Mouse (Mus musculus) forebrain, embryonic 10.5 days (tissue): ENCODE measurements around the gene Olfr12. TPM values are rescaled to one million over a fixed set of nuclear protein-coding genes. Genes with fewer than 3 reads are reported as not detected.

ENCODE experiments used
- DNase-seq: peaks from one replicate; pipeline ENCODE4 v3.0.0-alpha.2; 2017; ENCODE audit warnings: low spot score; ENCODE audit errors: extremely low spot score
- H3K27ac ChIP-seq: fragments of 300-500 bp; sonication (generic); 2 replicates; pipeline ENCODE4 v1.5.1; 2016; ENCODE audit warnings: mild to moderate bottlenecking
- H3K27me3 ChIP-seq: fragments of 300-500 bp; sonication (generic); 2 replicates; pipeline ENCODE4 v1.6.1; 2016; ENCODE audit warnings: mild to moderate bottlenecking; ENCODE audit not compliant: poor library complexity, severe bottlenecking
- H3K36me3 ChIP-seq: fragments of 300-500 bp; sonication (generic); replicated peaks from 2 replicates; pipeline ENCODE4 v1.6.1; 2016; ENCODE audit warnings: mild to moderate bottlenecking, moderate library complexity
- H3K4me1 ChIP-seq: fragments of 300-500 bp; sonication (generic); 2 replicates; pipeline ENCODE4 v1.6.1; 2016
- H3K4me3 ChIP-seq: fragments of 300-500 bp; sonication (generic); 2 replicates; pipeline ENCODE4 v1.5.1; 2016; ENCODE audit warnings: mild to moderate bottlenecking, moderate library complexity
- H3K9me3 ChIP-seq: fragments of 300-500 bp; sonication (generic); 2 replicates; pipeline ENCODE4 v1.6.1; 2016; ENCODE audit warnings: mild to moderate bottlenecking, moderate library complexity
- WGBS: fragments of 180-500 bp; shearing (Covaris S2); methylation state at CpG from one replicate; pipeline ENCODE4 v1.1.7; 2016; 5-methylcytosine and 5-hydroxymethylcytosine counted together
- polyA plus RNA-seq: library from polyadenylated mRNA; unstranded; fragments of >200 nt; fragmentation: Nextera tagmentation; extraction: Ambion mirVana; gene quantifications from 2 replicates; pipeline ENCODE4 v1.2.1, GENCODE M21; 2016

Gene Olfr12
- not detected in 2 replicates for polyA plus RNA-seq

- WGBS, result 70% methylated on average over 2 of the region's 2 CpGs
- Histone ChIP-seq H3K27me3 (no peaks in the 10 kb centered on the region), H3K27ac (no peak within 1 kb of the TSS), H3K4me1 (no peaks in the 10 kb centered on the region), H3K36me3 (no peaks in the 10 kb centered on the region), H3K4me3 (no peak within 1 kb of the TSS), H3K9me3 (no peaks in the 10 kb centered on the region)
- no peak for DNase-seq
Observed at GRCm38 (mm10) chr1:92617488-92617887, at the start of gene Olfr12. Gene Olfr12 (plus strand): TSS chr1:92617788.

GRCm38 (mm10) chr1:92571022-92571421 is 46.6 kb upstream of the Olfr12 start, which contains the start of gene Olfr1413:
Gene Olfr1413 (plus strand): TSS chr1:92571322.
- Histone ChIP-seq H3K36me3 (no peaks in the 10 kb centered on the region), H3K4me1 (no peaks in the 10 kb centered on the region), H3K27me3 (no peaks in the 10 kb centered on the region), H3K9me3 (no peaks in the 10 kb centered on the region), H3K4me3 (no peak within 1 kb of the TSS), H3K27ac (no peak within 1 kb of the TSS)
- WGBS, result 90% methylated on average over 3 of the region's 3 CpGs
- DNase-seq, result no peak

- Histone ChIP-seq H3K36me3 (no peaks in the 10 kb centered on the region), H3K27me3 (no peaks in the 10 kb centered on the region), H3K9me3 (no peaks in the 10 kb centered on the region), H3K4me1 (no peaks in the 10 kb centered on the region), H3K27ac (no peak within 1 kb of the TSS), H3K4me3 (no peak within 1 kb of the TSS)
- no peak for DNase-seq
- WGBS, result 89% methylated on average over 2 of the region's 2 CpGs
Observed at GRCm38 (mm10) chr1:92585479-92585878, 32.1 kb upstream of the Olfr12 start, which contains the start of gene Olfr1412. Gene Olfr1412 (plus strand): TSS chr1:92585779.

- Histone ChIP-seq H3K36me3 (no peaks in the 10 kb centered on the region), H3K27ac (no peak within 1 kb of the TSS), H3K4me1 (no peaks in the 10 kb centered on the region), H3K27me3 (no peaks in the 10 kb centered on the region), H3K4me3 (no peak within 1 kb of the TSS), H3K9me3 (no peaks in the 10 kb centered on the region)
- DNase-seq, result no peak
Observed at GRCm38 (mm10) chr1:92594111-92594510, 23.5 kb upstream of the Olfr12 start, which contains the start of gene Olfr1411. Gene Olfr1411 (plus strand): TSS chr1:92594411.

GRCm38 (mm10) chr1:92596019-92596418 is 21.6 kb upstream of the Olfr12 start:
- Histone ChIP-seq H3K9me3 (no peaks in the 10 kb centered on the region), H3K4me1 (no peaks in the 10 kb centered on the region), H3K27ac (no peak overlapping the region), H3K36me3 (no peaks in the 10 kb centered on the region), H3K4me3 (no peak overlapping the region), H3K27me3 (no peaks in the 10 kb centered on the region)
- DNase-seq, result no peak
- 87% methylated on average over 3 of the region's 3 CpGs for WGBS

GRCm38 (mm10) chr1:92605482-92605881 is 12.1 kb upstream of the Olfr12 start, which contains the start of gene Olfr1410:
Gene Olfr1410 (plus strand): TSS chr1:92605782.
- 90% methylated on average over 1 of the region's 1 CpGs for WGBS
- Histone ChIP-seq H3K27me3 (no peaks in the 10 kb centered on the region), H3K4me1 (no peaks in the 10 kb centered on the region), H3K9me3 (no peaks in the 10 kb centered on the region), H3K36me3 (no peaks in the 10 kb centered on the region), H3K27ac (no peak within 1 kb of the TSS), H3K4me3 (no peak within 1 kb of the TSS)
- DNase-seq, result no peak

- no peak for DNase-seq
- Histone ChIP-seq H3K4me3 (no peak overlapping the region), H3K27ac (no peak overlapping the region), H3K36me3 (no peaks in the 10 kb centered on the region), H3K9me3 (no peaks in the 10 kb centered on the region), H3K27me3 (no peaks in the 10 kb centered on the region; the same call in 1 of the 2 replicates), H3K4me1 (no peaks in the 10 kb centered on the region)
- WGBS, result 88% methylated on average over 4 of the region's 4 CpGs
Observed at GRCm38 (mm10) chr1:92607711-92608110, 9.9 kb upstream of the Olfr12 start.

GRCm38 (mm10) chr1:92611008-92611407 is 6.6 kb upstream of the Olfr12 start:
- Histone ChIP-seq H3K4me1 (no peaks in the 10 kb centered on the region), H3K27ac (no peak overlapping the region), H3K36me3 (no peaks in the 10 kb centered on the region), H3K27me3 (no peaks in the 10 kb centered on the region; the same call in 1 of the 2 replicates), H3K4me3 (no peak overlapping the region), H3K9me3 (no peaks in the 10 kb centered on the region)
- WGBS, result 11% methylated on average over 5 of the region's 5 CpGs
- peak; percentile 37 for DNase-seq

- Histone ChIP-seq H3K27ac (no peak overlapping the region), H3K4me1 (no peaks in the 10 kb centered on the region), H3K4me3 (no peak overlapping the region), H3K9me3 (no peaks in the 10 kb centered on the region), H3K36me3 (no peaks in the 10 kb centered on the region), H3K27me3 (no peaks in the 10 kb centered on the region; the same call in 1 of the 2 replicates)
- 57% methylated on average over 4 of the region's 4 CpGs for WGBS
- no peak for DNase-seq
Observed at GRCm38 (mm10) chr1:92613175-92613574, 4.4 kb upstream of the Olfr12 start.

- no peaks in the 10 kb centered on the region for H3K36me3 ChIP-seq
- DNase-seq, result no peak
- H3K27ac ChIP-seq, result no peak overlapping the region
- no peak overlapping the region for H3K4me3 ChIP-seq
- WGBS, result 8% methylated on average over 1 of the region's 1 CpGs
- H3K4me1 ChIP-seq, result no peaks in the 10 kb centered on the region
- no peaks in the 10 kb centered on the region; the same call in 1 of the 2 replicates for H3K27me3 ChIP-seq
- no peaks in the 10 kb centered on the region for H3K9me3 ChIP-seq
Observed at GRCm38 (mm10) chr1:92614516-92614915, 3.1 kb upstream of the Olfr12 start.

GRCm38 (mm10) chr1:92616046-92616445 is 1.5 kb upstream of the Olfr12 start:
- no peak overlapping the region for H3K27ac ChIP-seq
- 83% methylated on average over 1 of the region's 1 CpGs for WGBS
- H3K27me3 ChIP-seq, result no peaks in the 10 kb centered on the region; the same call in 1 of the 2 replicates
- no peak for DNase-seq
- no peaks in the 10 kb centered on the region for H3K4me1 ChIP-seq
- H3K9me3 ChIP-seq, result no peaks in the 10 kb centered on the region
- H3K36me3 ChIP-seq, result no peaks in the 10 kb centered on the region
- H3K4me3 ChIP-seq, result no peak overlapping the region

GRCm38 (mm10) chr1:92618360-92618759 is 772 bp downstream of the Olfr12 start:
- H3K27me3 ChIP-seq, result no peaks in the 10 kb centered on the region
- no peaks in the 10 kb centered on the region for H3K36me3 ChIP-seq
- H3K4me3 ChIP-seq, result no peak overlapping the region
- WGBS, result 82% methylated on average over 4 of the region's 4 CpGs
- no peaks in the 10 kb centered on the region for H3K4me1 ChIP-seq
- no peaks in the 10 kb centered on the region for H3K9me3 ChIP-seq
- DNase-seq, result no peak
- H3K27ac ChIP-seq, result no peak overlapping the region

- WGBS, result 81% methylated on average over 4 of the region's 4 CpGs
- no peak for DNase-seq
- H3K27me3 ChIP-seq, result no peaks in the 10 kb centered on the region
- peaks cover 3% of the 10 kb centered on the region; the same call in 1 of the 2 replicates for H3K4me1 ChIP-seq
- H3K4me3 ChIP-seq, result no peak overlapping the region
- no peaks in the 10 kb centered on the region for H3K9me3 ChIP-seq
- H3K27ac ChIP-seq, result no peak overlapping the region
- H3K36me3 ChIP-seq, result no peaks in the 10 kb centered on the region
Observed at GRCm38 (mm10) chr1:92628227-92628626, 10.6 kb downstream of the Olfr12 start.

- H3K27me3 ChIP-seq, result no peaks in the 10 kb centered on the region
- no peak for DNase-seq
- H3K36me3 ChIP-seq, result peaks cover 23% of the 10 kb centered on the region
- peaks cover 12% of the 10 kb centered on the region for H3K4me1 ChIP-seq
- no peak overlapping the region for H3K4me3 ChIP-seq
- H3K9me3 ChIP-seq, result no peaks in the 10 kb centered on the region
- WGBS, result 68% methylated on average over 5 of the region's 5 CpGs
- H3K27ac ChIP-seq, result no peak overlapping the region
Observed at GRCm38 (mm10) chr1:92632196-92632595, 14.6 kb downstream of the Olfr12 start.
